Mouse (Mus musculus) megakaryocyte, embryonic 14.5 days (primary cell): ENCODE measurements around the gene Rap1gds1. TPM values are rescaled to one million over a fixed set of nuclear protein-coding genes. Genes with fewer than 3 reads are reported as not detected.

ENCODE experiments used
- H3K27me3 ChIP-seq: replicated peaks from 2 replicates; pipeline ENCODE3; 2012; ENCODE audit warnings: inconsistent platforms
- H3K36me3 ChIP-seq: replicated peaks from 2 replicates; pipeline ENCODE3; 2012; ENCODE audit warnings: low read length, inconsistent platforms, mixed read lengths
- H3K4me1 ChIP-seq: 2 replicates; pipeline ENCODE4 v1.6.1; 2012; ENCODE audit warnings: inconsistent platforms
- H3K4me3 ChIP-seq: replicated peaks from 2 replicates; pipeline ENCODE3; 2012; ENCODE audit warnings: moderate library complexity, mild to moderate bottlenecking, inconsistent platforms
- H3K9me3 ChIP-seq: 2 replicates; pipeline ENCODE4 v1.6.1; 2012; ENCODE audit warnings: inconsistent platforms
- FLI1 ChIP-seq: IDR thresholded peaks from 2 replicates; pipeline ENCODE4 v1.6.1; 2012; ENCODE audit warnings: low read length, inconsistent platforms, mixed read lengths
- GATA1 ChIP-seq: IDR thresholded peaks from 3 replicates; pipeline ENCODE4 v1.6.1; 2012; ENCODE audit warnings: mixed read lengths, low read length, inconsistent platforms, borderline replicate concordance
- polyA plus RNA-seq: library from polyadenylated mRNA; stranded (reverse); fragments of >175 nt; gene quantifications from 2 replicates; pipeline ENCODE4 v1.2.3, GENCODE M21; 2012; ENCODE audit warnings: low replicate concordance; ENCODE audit not compliant: insufficient read depth

Gene Rap1gds1
- polyA plus RNA-seq, 1 experiment: 5.4 TPM

DNA sequence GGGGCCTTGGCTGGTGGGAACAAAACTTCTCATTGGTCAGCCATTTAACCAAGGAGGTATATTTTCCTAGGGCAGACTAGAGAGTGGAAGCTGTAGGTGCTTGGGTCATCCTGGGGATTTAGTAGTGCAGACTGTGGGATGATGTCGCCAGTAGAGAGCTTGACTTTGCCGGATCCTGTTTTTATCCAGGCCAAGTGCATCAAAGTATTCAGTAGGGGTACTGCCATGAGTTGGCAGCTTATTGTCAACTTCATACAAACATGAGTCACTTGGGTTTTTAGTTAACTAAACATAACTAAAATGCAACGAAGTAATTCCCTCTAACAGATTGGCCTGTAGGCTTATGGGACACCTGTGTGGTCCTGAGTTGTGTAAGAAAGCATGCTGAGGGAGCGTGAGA, 158.4 kb downstream of the Rap1gds1 start:
- Histone ChIP-seq H3K36me3 (no peaks in the 10 kb centered on the region), H3K4me3 (no peak overlapping the region), H3K27me3 (peaks cover 7% of the 10 kb centered on the region), H3K9me3 (0 out of 2 replicates have a peak, but pooled peaks cover 7% of the 10 kb centered on the region), H3K4me1 (peaks cover 8% of the 10 kb centered on the region; the same call in 1 of the 2 replicates)
- TF ChIP-seq GATA1: no peak
- TF ChIP-seq FLI1: no peak

DNA sequence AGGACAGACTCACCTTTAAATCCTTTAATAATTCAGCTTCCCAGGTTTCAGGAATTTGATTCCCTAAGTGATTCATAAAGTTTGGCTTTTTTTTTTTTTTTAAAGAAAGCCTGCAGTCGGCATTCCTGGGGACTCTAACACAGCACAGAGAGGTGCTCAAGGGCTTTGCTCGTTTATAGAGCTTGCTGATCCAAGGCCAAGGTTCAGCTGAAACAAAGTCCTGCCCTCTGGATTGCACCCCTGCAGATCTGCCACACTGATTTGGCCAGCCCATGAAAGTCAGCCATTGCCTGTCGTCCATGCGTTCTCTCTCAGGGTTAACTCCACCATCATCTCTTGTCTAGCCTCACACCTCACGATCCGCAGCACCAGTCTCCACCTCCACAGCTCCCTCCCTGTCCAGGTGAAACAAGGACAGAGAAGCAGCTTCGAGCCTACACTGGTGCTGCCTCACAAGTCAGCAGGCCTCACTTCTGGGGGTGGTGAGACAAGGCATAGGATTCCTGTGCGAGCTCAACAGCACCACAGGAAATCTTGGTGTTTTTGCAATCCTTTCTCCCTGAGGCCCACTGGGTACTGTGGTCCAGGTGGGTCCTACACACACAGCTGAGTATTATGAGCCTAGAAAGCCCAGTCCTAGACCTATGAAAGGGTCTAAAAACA, 160.2 kb downstream of the Rap1gds1 start:
- Histone ChIP-seq H3K9me3 (0 out of 2 replicates have a peak, but pooled peaks cover 7% of the 10 kb centered on the region), H3K4me1 (peaks cover 8% of the 10 kb centered on the region; the same call in 1 of the 2 replicates), H3K27me3 (peaks cover 7% of the 10 kb centered on the region), H3K4me3 (no peak overlapping the region), H3K36me3 (no peaks in the 10 kb centered on the region)
- TF ChIP-seq GATA1: no peak
- TF ChIP-seq FLI1: no peak

DNA sequence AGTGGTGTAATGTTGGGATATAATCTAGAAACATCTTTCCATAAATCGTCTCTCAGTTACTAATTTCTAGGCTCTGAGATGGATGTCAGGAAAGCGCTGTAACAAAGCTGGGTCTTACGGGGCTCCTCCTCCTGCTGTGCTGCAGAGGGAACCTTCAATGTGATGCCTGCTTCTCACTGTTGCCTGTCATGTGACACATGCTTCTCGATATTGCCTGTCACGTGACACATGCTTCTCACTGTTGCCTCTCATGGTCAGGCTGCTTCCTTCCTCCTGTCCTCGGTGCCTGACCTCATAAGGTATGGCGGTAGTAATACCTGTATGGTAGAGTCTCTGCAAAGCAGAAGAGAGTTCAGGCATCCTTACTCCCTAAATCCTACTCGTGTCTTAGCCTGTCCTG, 162.5 kb downstream of the Rap1gds1 start:
- H3K9me3 ChIP-seq: 0 out of 2 replicates have a peak, but pooled peaks cover 7% of the 10 kb centered on the region
- H3K27me3 ChIP-seq: peaks cover 9% of the 10 kb centered on the region
- H3K4me3 ChIP-seq: peak overlapping the region; percentile 38
- TF ChIP-seq FLI1 (no peak), GATA1 (no peak)
- H3K4me1 ChIP-seq: peaks cover 12% of the 10 kb centered on the region
- H3K36me3 ChIP-seq: no peaks in the 10 kb centered on the region

DNA sequence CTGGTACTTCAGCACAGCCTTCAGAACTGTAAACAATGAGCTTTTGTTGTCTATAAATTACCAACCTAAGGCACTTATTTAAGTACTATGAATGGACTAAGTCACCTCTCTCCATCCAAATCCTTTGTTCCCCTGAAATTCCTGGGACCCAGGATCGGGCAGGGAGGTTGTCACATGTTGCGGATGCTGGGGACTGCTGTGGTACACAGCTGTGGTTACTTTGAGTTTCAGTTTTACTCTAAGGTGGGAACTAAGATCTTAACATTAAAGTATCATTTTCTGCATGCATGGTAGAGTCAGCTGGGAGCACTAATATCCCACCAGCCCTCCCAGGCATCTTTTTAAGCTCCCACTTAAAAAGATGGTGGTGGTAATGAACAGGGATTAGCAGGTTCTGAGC, 165.7 kb downstream of the Rap1gds1 start:
- Histone ChIP-seq H3K9me3 (0 out of 2 replicates have a peak, but pooled peaks cover 7% of the 10 kb centered on the region), H3K4me3 (no peak overlapping the region), H3K4me1 (peaks cover 8% of the 10 kb centered on the region), H3K36me3 (no peaks in the 10 kb centered on the region), H3K27me3 (peaks cover 14% of the 10 kb centered on the region)
- TF ChIP-seq FLI1 (no peak), GATA1 (no peak)

DNA sequence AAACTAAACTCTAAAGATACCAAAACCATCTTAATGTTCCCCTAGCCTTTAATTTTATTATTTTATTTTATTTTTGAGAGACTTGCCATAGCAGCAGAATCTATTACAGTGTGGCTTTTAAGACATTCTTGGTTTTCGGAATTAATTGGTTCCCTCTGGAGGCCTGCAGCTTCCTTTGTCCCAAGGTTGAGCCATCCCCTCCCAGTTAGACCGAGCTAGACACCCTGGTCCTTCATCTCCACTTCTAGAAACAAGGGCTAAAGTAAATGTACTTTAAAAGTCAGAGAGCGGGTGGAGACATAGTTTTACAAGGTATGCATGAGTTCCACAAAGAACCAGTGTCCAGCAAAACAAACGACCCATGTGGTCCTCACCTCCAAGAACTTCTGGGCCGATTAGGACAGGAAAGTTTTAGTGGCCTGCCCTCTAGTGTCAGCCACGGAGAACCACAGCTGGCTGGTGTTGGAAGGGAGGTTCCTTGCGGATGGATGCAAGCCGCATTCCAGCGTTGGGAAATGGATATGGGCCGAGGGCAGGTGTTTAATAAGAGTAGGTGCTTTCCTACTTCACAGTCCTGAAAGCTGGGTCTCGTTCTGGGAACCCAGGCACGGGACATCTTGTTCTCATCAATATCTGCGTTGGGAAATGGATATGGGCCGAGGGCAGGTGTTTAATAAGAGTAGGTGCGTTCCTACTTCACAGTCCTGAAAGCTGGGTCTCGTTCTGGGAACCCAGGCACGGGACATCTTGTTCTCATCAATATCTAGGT, 168.7 kb downstream of the Rap1gds1 start:
- H3K9me3 ChIP-seq: no peaks in the 10 kb centered on the region
- H3K4me3 ChIP-seq: no peak overlapping the region
- peaks cover 8% of the 10 kb centered on the region for H3K4me1 ChIP-seq
- no peaks in the 10 kb centered on the region for H3K36me3 ChIP-seq
- peaks cover 7% of the 10 kb centered on the region for H3K27me3 ChIP-seq
- TF ChIP-seq GATA1: no peak
- TF ChIP-seq FLI1: no peak

DNA sequence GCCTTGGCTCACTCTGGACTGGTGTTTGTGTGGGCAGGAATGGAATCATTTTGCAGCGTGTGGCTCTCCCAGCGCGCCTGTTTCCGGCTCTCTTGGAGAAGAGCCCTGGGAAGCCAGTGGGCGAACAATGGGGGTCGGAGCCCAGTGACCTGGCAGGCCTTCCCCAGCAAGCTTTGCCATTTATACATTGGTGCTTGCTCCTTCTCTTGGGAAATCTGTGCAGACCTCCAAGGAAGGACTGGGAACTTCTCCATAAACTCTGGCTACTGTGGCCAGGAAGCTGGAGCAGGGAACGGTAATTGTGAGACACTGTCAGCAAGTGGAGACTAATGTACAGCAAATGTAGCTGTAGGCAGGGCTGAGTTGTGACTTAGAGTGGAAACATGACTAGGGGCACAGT, 169.3 kb downstream of the Rap1gds1 start:
- Histone ChIP-seq H3K36me3 (no peaks in the 10 kb centered on the region), H3K4me3 (no peak overlapping the region), H3K9me3 (no peaks in the 10 kb centered on the region), H3K4me1 (peaks cover 11% of the 10 kb centered on the region), H3K27me3 (peaks cover 7% of the 10 kb centered on the region)
- TF ChIP-seq GATA1 (no peak), FLI1 (no peak)

DNA sequence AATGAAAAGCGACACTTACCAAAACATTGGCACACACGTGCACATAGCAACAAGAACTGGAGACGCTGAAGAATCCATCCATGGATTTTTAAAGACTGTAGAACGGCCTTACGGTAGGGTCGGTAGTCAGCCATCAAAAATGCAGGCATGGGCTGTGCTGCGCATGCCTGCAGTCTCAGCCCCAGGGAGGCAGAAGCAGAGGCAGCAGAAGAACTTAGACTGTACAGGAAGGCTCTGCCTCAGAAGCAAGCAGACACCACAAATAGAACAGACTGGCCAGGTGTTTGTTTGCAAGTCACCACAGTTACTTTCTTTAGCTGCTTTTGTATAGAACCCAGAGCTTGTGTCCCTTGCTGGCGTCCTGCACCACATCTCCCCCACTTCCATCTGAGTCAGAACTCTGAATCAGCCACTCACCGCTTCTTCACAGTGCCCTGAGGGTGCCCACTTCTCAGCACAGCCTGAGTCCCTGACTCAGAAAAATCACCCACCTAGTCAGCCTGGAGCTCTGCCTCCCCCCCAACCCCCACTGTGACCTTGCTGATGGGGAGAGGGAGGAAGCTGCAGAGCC, 174.3 kb downstream of the Rap1gds1 start:
- no peak overlapping the region for H3K4me3 ChIP-seq
- H3K9me3 ChIP-seq: no peaks in the 10 kb centered on the region; the same call in 1 of the 2 replicates
- no peaks in the 10 kb centered on the region for H3K27me3 ChIP-seq
- H3K36me3 ChIP-seq: peaks cover 8% of the 10 kb centered on the region
- TF ChIP-seq FLI1 (no peak), GATA1 (no peak)
- H3K4me1 ChIP-seq: peaks cover 26% of the 10 kb centered on the region

DNA sequence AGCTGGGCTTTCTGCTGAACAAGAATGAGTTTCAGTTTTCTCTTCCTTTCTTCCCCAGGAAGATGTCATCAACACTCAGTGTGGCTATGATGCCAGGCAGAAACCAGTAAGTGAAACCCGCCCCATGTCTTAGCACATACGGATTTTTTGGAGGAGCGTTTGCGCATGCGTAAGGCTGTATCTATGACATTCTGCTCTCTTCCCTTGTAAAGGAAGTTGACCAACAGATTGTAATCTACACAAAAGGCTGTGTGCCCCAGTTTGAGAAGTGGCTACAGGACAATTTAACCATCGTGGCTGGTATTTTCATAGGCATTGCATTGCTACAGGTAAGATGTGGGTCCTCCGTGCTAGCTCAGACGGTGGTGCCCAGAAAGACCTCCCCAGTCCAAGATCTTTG, 176.9 kb downstream of the Rap1gds1 start:
- TF ChIP-seq GATA1 (no peak), FLI1 (no peak)
- peaks cover 35% of the 10 kb centered on the region for H3K4me1 ChIP-seq
- H3K9me3 ChIP-seq: no peaks in the 10 kb centered on the region; the same call in 1 of the 2 replicates
- peaks cover 8% of the 10 kb centered on the region for H3K36me3 ChIP-seq
- H3K4me3 ChIP-seq: no peak overlapping the region
- H3K27me3 ChIP-seq: no peaks in the 10 kb centered on the region

DNA sequence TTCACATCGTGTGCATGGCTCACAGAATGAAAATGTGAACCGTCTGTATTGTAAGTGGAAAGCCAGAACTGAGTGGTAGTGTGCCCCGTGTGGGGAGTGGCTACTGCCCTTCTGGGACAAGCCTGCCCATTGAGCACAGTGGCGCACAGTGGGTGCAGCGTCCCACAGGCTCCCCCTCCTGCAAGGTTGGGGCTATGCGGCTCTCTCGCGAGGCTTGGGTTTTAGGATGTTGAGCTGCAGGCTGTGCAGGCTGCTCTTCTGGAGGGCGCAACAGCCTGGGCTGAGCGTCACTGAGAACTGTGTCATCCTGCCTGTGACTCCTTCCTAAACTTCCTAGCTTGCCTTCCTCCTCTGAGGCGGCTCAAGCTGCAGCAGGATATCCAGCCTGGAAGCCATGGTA, 177.5 kb downstream of the Rap1gds1 start:
- Histone ChIP-seq H3K27me3 (no peaks in the 10 kb centered on the region), H3K36me3 (peaks cover 8% of the 10 kb centered on the region), H3K9me3 (no peaks in the 10 kb centered on the region; the same call in 1 of the 2 replicates), H3K4me3 (no peak overlapping the region), H3K4me1 (peaks cover 37% of the 10 kb centered on the region)
- TF ChIP-seq GATA1: no peak
- TF ChIP-seq FLI1: no peak
